Mouse (Mus musculus): ENCODE measurements around the gene Mag. TPM values are rescaled to one million over a fixed set of nuclear protein-coding genes. Genes with fewer than 3 reads are reported as not detected.
"Not testable (repeated sequence)": the region's sequence is repeated elsewhere in the genome, so short reads cannot be mapped to it uniquely, and the experiment has no call there.

The Mag gene
- total RNA-seq, 2 experiments from 2014 or later: 0.37 TPM; not detected in 1

DNA sequence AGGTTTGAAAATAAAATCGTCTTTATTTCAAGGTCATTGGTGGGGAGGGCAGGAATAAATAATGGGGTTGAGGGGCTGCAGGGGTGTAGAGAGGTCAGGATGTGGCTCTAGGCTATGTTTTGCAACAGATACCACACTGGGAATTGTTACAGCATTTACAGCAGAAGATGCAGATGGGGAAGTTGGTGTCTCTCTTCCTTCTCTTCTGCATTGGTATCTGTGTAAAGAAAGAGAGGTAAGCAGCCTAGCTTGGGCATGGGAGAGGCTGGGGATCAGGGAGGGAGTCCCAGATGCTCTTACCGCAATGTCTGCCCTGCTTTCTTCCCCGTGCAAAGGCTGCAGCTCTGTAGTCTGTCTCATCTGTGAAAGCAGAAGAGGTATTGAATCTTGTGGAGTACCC is 27.7 kb upstream of the Mag start:
- peak; percentile 87 for ATAC-seq (replicated peaks; ENCODE audit: poor library complexity)

GRCm38 (mm10) chr7:30940070-30940469 is 25.4 kb upstream of the Mag start:
- not testable (repeated sequence) for ATAC-seq (replicated peaks; ENCODE audit: poor library complexity)

- ATAC-seq (replicated peaks; ENCODE audit: poor library complexity): peak; percentile 85
These were observed 20.9 kb upstream of the Mag start for GRCm38 (mm10) chr7:30935422-30936099.

GRCm38 (mm10) chr7:30924581-30924980 is 9.9 kb upstream of the Mag start, which contains the start of gene Hamp2:
TSS of gene Hamp2 (minus strand) at chr7:30924681.
- not testable (repeated sequence) for ATAC-seq (replicated peaks; ENCODE audit: poor library complexity)

DNA sequence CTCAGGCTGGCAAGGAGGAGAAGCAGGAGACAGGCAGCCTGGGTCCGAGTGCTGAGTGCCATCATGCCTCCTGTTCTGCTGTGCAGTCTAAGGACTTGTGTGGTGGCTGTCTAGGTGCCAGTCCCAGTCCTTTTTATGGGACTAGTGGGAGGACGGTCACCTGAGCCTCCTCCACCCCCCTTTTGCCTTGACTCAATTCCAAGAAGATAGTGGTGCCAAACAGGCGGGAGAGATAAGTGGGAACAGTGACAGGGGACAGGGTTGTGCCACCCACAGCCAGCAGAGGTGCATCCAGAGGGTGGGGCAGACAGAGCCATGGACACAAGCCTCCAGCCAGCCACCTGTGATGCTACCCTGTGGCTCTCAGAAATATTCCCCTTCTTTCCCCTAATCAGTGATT is 9.4 kb upstream of the Mag start:
- no peak for ATAC-seq (replicated peaks; ENCODE audit: poor library complexity)

GRCm38 (mm10) chr7:30922490-30922889 is 7.8 kb upstream of the Mag start:
- peak; percentile 56 for ATAC-seq (replicated peaks; ENCODE audit: poor library complexity)

- peak; percentile 85 for ATAC-seq (replicated peaks; ENCODE audit: poor library complexity)
These were observed 5.5 kb upstream of the Mag start for GRCm38 (mm10) chr7:30920217-30920616.

- peak; percentile 67 for ATAC-seq (replicated peaks; ENCODE audit: poor library complexity)
These were observed 2.5 kb upstream of the Mag start for GRCm38 (mm10) chr7:30917219-30917618.

DNA sequence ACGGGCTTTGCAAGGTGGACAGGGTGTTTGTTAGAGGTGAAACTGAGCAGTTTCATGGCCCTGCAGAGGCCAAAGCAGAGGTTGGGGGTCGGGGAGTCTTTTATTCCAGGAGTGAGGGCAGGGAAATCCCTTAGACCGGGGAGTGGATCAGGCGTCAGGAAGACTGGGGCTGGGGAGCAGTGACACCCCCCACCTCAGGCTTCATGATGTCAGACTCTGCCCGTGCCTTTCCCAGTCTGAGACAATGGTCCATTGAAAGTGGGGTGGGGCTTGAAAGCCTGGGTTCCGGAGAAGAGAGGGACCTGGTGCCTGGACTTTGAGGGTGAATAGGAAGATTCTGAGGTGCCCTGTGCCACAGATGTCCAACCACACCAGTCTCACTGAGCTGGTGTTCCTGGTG is 2.0 kb upstream of the Mag start:
- ATAC-seq (replicated peaks; ENCODE audit: poor library complexity): no peak

- peak; percentile 29 for ATAC-seq (replicated peaks; ENCODE audit: poor library complexity)
These were observed 4.9 kb downstream of the Mag start for GRCm38 (mm10) chr7:30909773-30910172.

DNA sequence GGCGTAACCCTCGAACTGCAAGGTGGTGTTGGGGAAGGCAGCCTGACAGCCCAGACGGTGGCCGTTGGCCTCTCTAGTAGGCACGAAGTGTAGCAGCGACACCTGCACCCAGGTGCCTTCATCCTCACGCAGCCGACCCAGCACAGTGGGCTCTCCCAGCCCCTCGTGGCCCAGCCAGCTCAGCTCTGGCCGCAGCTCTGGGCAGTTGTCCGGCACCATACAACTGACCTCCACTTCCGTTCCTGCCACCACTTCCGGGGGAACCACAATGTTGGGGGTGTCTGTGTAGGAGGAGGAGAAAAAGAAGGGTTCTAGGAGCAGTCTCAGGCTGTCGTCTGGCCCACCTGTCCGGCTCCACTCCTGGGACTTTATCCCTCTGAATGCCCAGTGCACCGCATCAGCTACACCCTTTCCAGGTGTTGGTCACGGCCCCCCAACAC is 5.7 kb downstream of the Mag start:
- peak; percentile 17; the same call in 1 of the 2 replicates for ATAC-seq (replicated peaks; ENCODE audit: poor library complexity)

- ATAC-seq (replicated peaks; ENCODE audit: poor library complexity): peak; percentile 64
These were observed 6.2 kb downstream of the Mag start for GRCm38 (mm10) chr7:30908277-30908991.

- peak; percentile 63 for ATAC-seq (replicated peaks; ENCODE audit: poor library complexity)
These were observed 10.6 kb downstream of the Mag start for GRCm38 (mm10) chr7:30904042-30904441.

GRCm38 (mm10) chr7:30895217-30895616 is 19.5 kb downstream of the Mag start:
- ATAC-seq (replicated peaks; ENCODE audit: poor library complexity): no peak

- no peak for ATAC-seq (replicated peaks; ENCODE audit: poor library complexity)
These were observed 22.2 kb downstream of the Mag start for GRCm38 (mm10) chr7:30892515-30892914.

DNA sequence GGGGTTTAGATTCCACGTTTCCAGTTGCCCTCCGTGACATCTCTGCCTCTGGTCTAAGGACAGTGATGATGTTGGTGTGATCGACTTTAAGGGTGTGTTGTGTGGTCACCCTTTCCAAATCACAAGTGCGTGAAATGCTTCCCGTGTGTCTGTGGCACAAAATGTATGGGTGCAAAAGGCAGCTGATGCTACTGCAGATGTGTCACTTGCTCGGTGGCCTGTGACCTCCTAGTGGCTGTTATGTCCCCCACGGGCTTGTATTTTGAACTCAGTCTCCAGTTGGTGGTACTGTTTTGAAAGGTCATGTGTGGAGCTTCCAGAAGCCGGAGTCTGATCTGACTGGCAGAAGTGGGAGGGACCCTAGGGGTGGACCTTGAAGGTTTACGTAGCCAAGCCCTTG is 22.9 kb downstream of the Mag start:
- ATAC-seq (replicated peaks; ENCODE audit: poor library complexity): no peak

- ATAC-seq (replicated peaks; ENCODE audit: poor library complexity): no peak
These were observed 24.0 kb downstream of the Mag start for GRCm38 (mm10) chr7:30890681-30891080.

DNA sequence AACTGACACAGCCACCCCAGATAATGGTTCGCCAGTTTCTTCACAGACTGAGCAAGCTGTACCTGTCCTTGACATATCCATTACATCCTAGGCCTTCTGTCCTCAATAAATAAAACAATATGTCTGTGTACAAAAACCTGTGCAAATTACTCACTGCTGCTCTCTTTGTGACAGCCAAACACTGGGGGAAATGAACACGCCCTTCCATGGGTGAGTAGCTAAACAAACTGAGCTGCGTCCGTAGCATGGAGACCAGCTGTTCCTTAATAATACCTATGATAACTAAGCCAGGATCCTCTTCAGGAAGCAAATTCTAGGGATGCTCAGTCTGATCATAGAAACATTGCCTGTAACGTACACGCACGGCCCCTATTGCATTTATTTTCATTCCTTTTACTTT is 25.9 kb downstream of the Mag start:
- no peak for ATAC-seq (replicated peaks; ENCODE audit: poor library complexity)

- peak; percentile 87 for ATAC-seq (replicated peaks; ENCODE audit: poor library complexity)
These were observed 27.0 kb downstream of the Mag start for GRCm38 (mm10) chr7:30887568-30888188.

DNA sequence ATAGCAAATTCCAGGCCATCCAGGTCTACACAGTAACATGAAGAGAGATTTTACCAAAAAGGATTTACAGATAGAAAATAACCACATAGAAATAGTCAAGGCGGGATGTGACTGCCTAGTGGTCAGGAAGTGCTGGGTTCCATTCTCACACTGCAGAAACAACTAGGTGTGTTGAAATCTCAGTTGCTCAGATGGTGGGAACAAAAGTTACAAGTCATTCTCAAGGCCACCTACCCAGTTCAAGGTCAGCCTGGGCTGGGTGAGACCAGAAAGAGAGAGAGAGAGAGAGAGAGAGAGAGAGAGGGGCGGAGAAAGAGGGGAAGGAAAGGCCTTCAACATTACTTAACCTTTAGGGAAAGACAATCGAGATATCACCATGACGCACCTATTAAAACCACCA is 27.8 kb downstream of the Mag start:
- ATAC-seq (replicated peaks; ENCODE audit: poor library complexity): peak; percentile 56

DNA sequence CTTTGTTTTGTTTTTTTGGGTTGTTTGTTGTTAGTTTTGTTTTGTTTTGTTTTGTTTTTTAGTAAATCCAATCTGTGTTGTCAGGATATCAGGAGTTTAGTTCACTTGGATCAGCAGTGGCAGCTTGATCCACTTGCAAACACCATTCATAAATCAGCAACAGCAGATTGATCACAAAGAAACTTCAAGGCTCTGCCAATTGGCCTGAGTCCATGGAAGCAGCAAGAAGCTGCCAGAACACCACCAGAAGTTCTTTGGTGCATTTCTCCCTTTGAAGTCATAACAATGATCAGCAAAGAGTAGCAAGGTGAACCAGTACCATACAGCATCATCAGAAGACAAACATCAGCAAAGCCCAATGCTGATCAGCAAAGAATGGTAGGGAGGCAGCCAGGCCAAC is 30.6 kb downstream of the Mag start:
- no peak for ATAC-seq (replicated peaks; ENCODE audit: poor library complexity)

GRCm38 (mm10) chr7:30881367-30881766 is 33.3 kb downstream of the Mag start:
- ATAC-seq (replicated peaks; ENCODE audit: poor library complexity): no peak

Data from megakaryocyte progenitor cell, adult 5-6 weeks (primary cell).